Mouse (Mus musculus) hindbrain, embryonic 16.5 days (tissue): Measurements from ENCODE around the gene Gclc. TPM values are rescaled to one million over a fixed set of nuclear protein-coding genes. Genes with fewer than 3 reads are reported as not detected.

Source experiments
- ATAC-seq: fragments of 200-750 bp; cut with Nextera tagmentation; 2 replicates; pipeline ENCODE4 v1.8.0; 2017; ENCODE audit warnings: moderate TSS enrichment, moderate library complexity
- H3K27ac ChIP-seq: fragments of 300-500 bp; sonication (generic); 2 replicates; pipeline ENCODE4 v1.5.1; 2014; ENCODE audit warnings: low read depth, mild to moderate bottlenecking, control low read depth, low read length, moderate library complexity
- H3K27me3 ChIP-seq: fragments of 300-500 bp; sonication (generic); replicated peaks from 2 replicates; pipeline ENCODE4 v1.6.1; 2014; ENCODE audit warnings: low read length; ENCODE audit not compliant: control insufficient read depth, insufficient read depth
- H3K36me3 ChIP-seq: fragments of 300-500 bp; sonication (generic); 2 replicates; pipeline ENCODE4 v1.6.1; 2014; ENCODE audit warnings: mild to moderate bottlenecking, low read length, moderate library complexity, mixed read lengths; ENCODE audit not compliant: control insufficient read depth, insufficient read depth
- H3K4me1 ChIP-seq: fragments of 300-500 bp; sonication (generic); 2 replicates; pipeline ENCODE4 v1.6.1; 2014; ENCODE audit warnings: low read depth, low read length; ENCODE audit not compliant: control insufficient read depth, insufficient read depth
- H3K4me2 ChIP-seq: fragments of 300-500 bp; sonication (generic); 2 replicates; pipeline ENCODE4 v1.6.1; 2014; ENCODE audit warnings: mild to moderate bottlenecking, low read length, control low read depth, moderate library complexity
- H3K4me3 ChIP-seq: fragments of 300-500 bp; sonication (generic); 2 replicates; pipeline ENCODE4 v1.5.1; 2014; ENCODE audit warnings: mild to moderate bottlenecking, low read length, control low read depth, moderate library complexity
- H3K9ac ChIP-seq: fragments of 300-500 bp; sonication (generic); 2 replicates; pipeline ENCODE4 v1.6.1; 2014; ENCODE audit warnings: low read depth, mild to moderate bottlenecking, control low read depth, low read length, moderate library complexity
- H3K9me3 ChIP-seq: fragments of 300-500 bp; sonication (generic); 2 replicates; pipeline ENCODE4 v1.6.1; 2014; ENCODE audit warnings: mild to moderate bottlenecking, low read length, moderate library complexity; ENCODE audit not compliant: control insufficient read depth
- WGBS: fragments of 180-500 bp; shearing (Covaris S2); extraction: QIAGEN DNeasy Blood & Tissue Kit; methylation state at CpG from one replicate; pipeline ENCODE4 v1.1.7; 2014; 5-methylcytosine and 5-hydroxymethylcytosine counted together
- polyA plus RNA-seq: library from polyadenylated mRNA; unstranded; fragments of >200 nt; fragmentation: Nextera tagmentation; extraction: Ambion mirVana; gene quantifications from 2 replicates; pipeline ENCODE4 v1.2.1, GENCODE M21; 2015

The Gclc gene
- polyA plus RNA-seq, 1 experiment from 2014 or later: 14.1 TPM

DNA sequence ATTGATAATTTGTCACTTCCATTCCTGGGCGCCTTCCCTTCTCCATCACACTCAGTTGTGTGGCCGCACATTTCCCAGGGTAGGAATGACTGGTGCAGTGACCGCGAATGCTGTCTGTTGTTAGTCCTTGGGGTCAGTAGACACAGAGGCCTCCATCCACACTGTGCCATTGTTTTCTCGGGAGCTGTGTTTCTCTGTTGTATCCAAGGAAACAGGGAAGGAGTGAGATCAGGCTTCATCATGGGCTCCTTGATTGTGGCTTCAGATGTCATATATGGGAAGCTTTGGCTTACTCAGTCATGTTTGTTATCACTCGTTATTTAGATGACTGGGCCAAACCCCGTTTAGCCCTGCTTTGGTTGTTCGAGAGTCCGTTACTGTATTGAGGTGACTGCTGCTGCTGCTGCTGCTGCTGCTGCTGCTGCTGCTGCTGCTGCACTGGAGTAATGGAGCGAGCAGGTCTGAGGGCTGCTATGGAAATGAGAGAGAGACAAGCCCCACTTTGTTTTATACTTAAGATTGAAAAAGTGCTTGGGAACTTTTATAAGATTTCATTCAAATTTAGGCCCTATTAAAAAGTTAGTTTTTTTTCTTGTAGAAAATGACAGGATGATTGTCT is 17.5 kb downstream of the Gclc start:
- H3K27me3 ChIP-seq: no peaks in the 10 kb centered on the region
- H3K4me2 ChIP-seq: 0 out of 2 replicates have a peak overlapping the region, but pooled peaks have one; percentile 13
- H3K4me1 ChIP-seq: peaks cover 9% of the 10 kb centered on the region
- H3K36me3 ChIP-seq: no peaks in the 10 kb centered on the region
- WGBS: 18% methylated on average over 10 of the region's 10 CpGs
- no peak overlapping the region for H3K27ac ChIP-seq
- H3K9ac ChIP-seq: no peak overlapping the region
- ATAC-seq: peak; percentile 77
- H3K4me3 ChIP-seq: no peak overlapping the region
- H3K9me3 ChIP-seq: no peaks in the 10 kb centered on the region

- peaks cover 1% of the 10 kb centered on the region; the same call in 1 of the 2 replicates for H3K4me1 ChIP-seq
- H3K4me3 ChIP-seq: no peak overlapping the region
- no peaks in the 10 kb centered on the region; the same call in 1 of the 2 replicates for H3K36me3 ChIP-seq
- H3K27ac ChIP-seq: no peak overlapping the region
- H3K9ac ChIP-seq: no peak overlapping the region
- ATAC-seq: no peak
- H3K9me3 ChIP-seq: no peaks in the 10 kb centered on the region
- H3K27me3 ChIP-seq: no peaks in the 10 kb centered on the region
- 55% methylated on average over 7 of the region's 7 CpGs for WGBS
- no peak overlapping the region for H3K4me2 ChIP-seq
Measured at GRCm38 (mm10) chr9:77776720-77777515, 22.6 kb downstream of the Gclc start.

DNA sequence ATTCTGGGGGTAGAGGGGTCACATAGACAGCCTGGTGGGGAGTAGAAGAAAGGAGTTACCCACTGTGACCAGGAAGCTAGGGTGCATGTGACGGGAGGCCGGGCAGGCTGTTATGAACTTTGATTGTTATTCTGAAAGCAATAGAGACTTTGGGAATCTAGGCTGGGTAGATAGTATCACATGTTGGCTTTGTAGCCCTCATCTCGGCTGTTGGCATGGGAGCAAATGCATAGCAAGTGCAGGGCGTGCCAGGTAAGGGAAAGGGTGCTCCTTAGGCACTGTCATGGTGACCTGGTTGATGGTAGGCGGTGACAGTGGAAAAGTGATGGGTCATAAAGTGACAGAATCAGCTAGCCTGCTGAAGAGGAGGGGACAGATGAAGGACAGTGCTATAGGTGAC is 23.3 kb downstream of the Gclc start:
- WGBS: 89% methylated on average over 5 of the region's 5 CpGs
- H3K36me3 ChIP-seq: peaks cover 2% of the 10 kb centered on the region; the same call in 1 of the 2 replicates
- no peak overlapping the region for H3K4me3 ChIP-seq
- no peak overlapping the region for H3K9ac ChIP-seq
- no peak overlapping the region for H3K4me2 ChIP-seq
- no peaks in the 10 kb centered on the region for H3K9me3 ChIP-seq
- H3K27me3 ChIP-seq: no peaks in the 10 kb centered on the region
- no peak overlapping the region for H3K27ac ChIP-seq
- no peaks in the 10 kb centered on the region for H3K4me1 ChIP-seq
- no peak for ATAC-seq

GRCm38 (mm10) chr9:77779711-77780110 is 25.4 kb downstream of the Gclc start:
- Histone ChIP-seq H3K36me3 (peaks cover 2% of the 10 kb centered on the region; the same call in 1 of the 2 replicates), H3K4me2 (no peak overlapping the region), H3K9ac (no peak overlapping the region), H3K9me3 (no peaks in the 10 kb centered on the region), H3K4me1 (no peaks in the 10 kb centered on the region), H3K27me3 (no peaks in the 10 kb centered on the region), H3K27ac (no peak overlapping the region), H3K4me3 (no peak overlapping the region)
- no peak for ATAC-seq
- WGBS: 93% methylated on average over 4 of the region's 4 CpGs

GRCm38 (mm10) chr9:77781453-77782163 is 27.3 kb downstream of the Gclc start:
- peaks cover 5% of the 10 kb centered on the region for H3K36me3 ChIP-seq
- no peak overlapping the region for H3K9ac ChIP-seq
- H3K9me3 ChIP-seq: no peaks in the 10 kb centered on the region
- no peak overlapping the region for H3K27ac ChIP-seq
- no peaks in the 10 kb centered on the region for H3K27me3 ChIP-seq
- 40% methylated on average over 5 of the region's 5 CpGs for WGBS
- no peak overlapping the region for H3K4me2 ChIP-seq
- H3K4me3 ChIP-seq: no peak overlapping the region
- no peaks in the 10 kb centered on the region for H3K4me1 ChIP-seq
- peak; percentile 69; the same call in 1 of the 2 replicates for ATAC-seq

DNA sequence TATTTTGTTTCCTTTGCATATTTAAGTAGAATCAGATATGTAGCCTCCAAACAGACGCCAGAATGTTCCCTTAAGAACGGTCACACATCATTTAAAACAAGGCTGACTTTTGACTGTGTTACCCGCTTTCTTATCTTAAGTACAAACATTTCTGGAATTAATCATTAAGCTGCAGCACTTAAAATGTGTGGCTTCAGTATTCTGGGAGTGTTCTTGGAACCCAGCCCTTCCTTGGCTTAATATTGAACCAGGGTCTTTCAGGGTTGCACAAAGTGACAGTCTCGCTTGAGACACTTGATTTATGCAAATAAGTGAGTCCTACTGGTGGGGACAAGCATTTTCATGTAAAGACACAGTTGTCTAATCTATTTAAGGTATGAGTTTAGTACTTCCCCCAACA is 27.9 kb downstream of the Gclc start:
- Histone ChIP-seq H3K27ac (no peak overlapping the region), H3K4me3 (no peak overlapping the region), H3K27me3 (no peaks in the 10 kb centered on the region), H3K4me2 (no peak overlapping the region), H3K9me3 (no peaks in the 10 kb centered on the region), H3K9ac (no peak overlapping the region), H3K4me1 (no peaks in the 10 kb centered on the region), H3K36me3 (peaks cover 5% of the 10 kb centered on the region)
- no peak for ATAC-seq
- 57% methylated on average over 4 of the region's 4 CpGs for WGBS

- no peaks in the 10 kb centered on the region for H3K4me1 ChIP-seq
- no peaks in the 10 kb centered on the region for H3K27me3 ChIP-seq
- no peak overlapping the region for H3K4me3 ChIP-seq
- H3K9me3 ChIP-seq: no peaks in the 10 kb centered on the region
- no peak overlapping the region for H3K4me2 ChIP-seq
- no peak overlapping the region for H3K27ac ChIP-seq
- WGBS: 78% methylated on average over 13 of the region's 13 CpGs
- no peak for ATAC-seq
- H3K36me3 ChIP-seq: peaks cover 7% of the 10 kb centered on the region
- no peak overlapping the region for H3K9ac ChIP-seq
Measured at GRCm38 (mm10) chr9:77783006-77783405, 28.7 kb downstream of the Gclc start.

GRCm38 (mm10) chr9:77785466-77785865 is 31.1 kb downstream of the Gclc start:
- peaks cover 13% of the 10 kb centered on the region for H3K36me3 ChIP-seq
- H3K9ac ChIP-seq: no peak overlapping the region
- no peaks in the 10 kb centered on the region for H3K27me3 ChIP-seq
- 93% methylated on average over 8 of the region's 8 CpGs for WGBS
- no peaks in the 10 kb centered on the region for H3K9me3 ChIP-seq
- no peak overlapping the region for H3K27ac ChIP-seq
- no peak overlapping the region for H3K4me2 ChIP-seq
- no peak overlapping the region for H3K4me3 ChIP-seq
- no peaks in the 10 kb centered on the region for H3K4me1 ChIP-seq
- no peak for ATAC-seq

GRCm38 (mm10) chr9:77787936-77788335 is 33.6 kb downstream of the Gclc start:
- peaks cover 10% of the 10 kb centered on the region for H3K36me3 ChIP-seq
- ATAC-seq: no peak
- H3K4me3 ChIP-seq: no peak overlapping the region
- H3K27me3 ChIP-seq: no peaks in the 10 kb centered on the region
- no peaks in the 10 kb centered on the region for H3K4me1 ChIP-seq
- WGBS: 96% methylated on average over 7 of the region's 7 CpGs
- no peak overlapping the region for H3K4me2 ChIP-seq
- H3K27ac ChIP-seq: no peak overlapping the region
- H3K9me3 ChIP-seq: no peaks in the 10 kb centered on the region
- H3K9ac ChIP-seq: no peak overlapping the region
